Mouse (Mus musculus): Measurements from ENCODE around the gene Mfge8. TPM values are rescaled to one million over a fixed set of nuclear protein-coding genes. Genes with fewer than 3 reads are reported as not detected.

Gene Mfge8
- total and polyA plus RNA-seq, 3 experiments, result 4.9 to 9.5 TPM; not detected in 1

- no peaks in the 10 kb centered on the region for H3K9me3 ChIP-seq (replicated peaks; ENCODE audit: insufficient read depth, low read length)
- no peaks in the 10 kb centered on the region for H3K79me2 ChIP-seq (ENCODE audit: control insufficient read depth, insufficient read depth, low read length, poor library complexity)
- H3K36me3 ChIP-seq (ENCODE audit: control insufficient read depth in 1 of 2, insufficient read depth in 2 of 2, low read length in 2 of 2), result peaks cover 0 to 5% of the 10 kb centered on the region in 2 experiments; a peak in 2 of 4 replicates
- H3K4me3 ChIP-seq (ENCODE audit: control insufficient read depth in 1 of 2, insufficient read depth in 1 of 2, low read depth in 2 of 2, low read length in 2 of 2), result peak overlapping the region; percentile 76 to 95; a peak in 3 of 4 replicates
- H3K27ac ChIP-seq (ENCODE audit: control insufficient read depth, low read depth, low read length), result no peak overlapping the region
- peaks cover 0 to 10% of the 10 kb centered on the region in 2 experiments; a peak in 1 of 4 replicates for H3K4me1 ChIP-seq (ENCODE audit: control insufficient read depth in 1 of 2, insufficient read depth in 2 of 2, low read length in 2 of 2)
- H3K9ac ChIP-seq (ENCODE audit: control insufficient read depth, low read depth, low read length, poor library complexity, severe bottlenecking), result peak overlapping the region; percentile 1; the same call in 1 of the 2 replicates
- peaks cover 0 to 3% of the 10 kb centered on the region in 2 experiments; a peak in 3 of 4 replicates for H3K27me3 ChIP-seq (ENCODE audit: control insufficient read depth in 1 of 2, insufficient read depth in 2 of 2, low read length in 2 of 2)
- peak; percentile 40 for DNase-seq (ENCODE audit: low read depth, low spot score)
- TF ChIP-seq USF2 (IDR thresholded peaks at IDR 0.05; ENCODE audit: borderline replicate concordance in 1 of 2, insufficient read depth in 1 of 2, low read depth in 1 of 2, low read length in 2 of 2), result no peak
- no peak for TF ChIP-seq CHD1 (IDR thresholded peaks at IDR 0.05; ENCODE audit: low read depth, low read length)
- TF ChIP-seq SMC3 (IDR thresholded peaks at IDR 0.05; ENCODE audit: low read depth, low read length), result no peak
- TF ChIP-seq JUND (IDR thresholded peaks at IDR 0.05; ENCODE audit: low read depth, low read length), result no peak
- no peak for TF ChIP-seq GABPA (IDR thresholded peaks at IDR 0.05; ENCODE audit: low read depth, low read length)
- no peak for TF ChIP-seq UBTF (IDR thresholded peaks at IDR 0.05; ENCODE audit: borderline replicate concordance, insufficient read depth, low read depth, low read length)
- TF ChIP-seq USF1 (IDR thresholded peaks at IDR 0.05; ENCODE audit: low read depth, low read length), result no peak
- no peak for TF ChIP-seq EP300 (IDR thresholded peaks at IDR 0.05; ENCODE audit: low read depth in 1 of 2, low read length in 2 of 2)
- TF ChIP-seq POLR2AphosphoS5 (IDR thresholded peaks at IDR 0.05; ENCODE audit: borderline replicate concordance, low read depth, low read length), result no peak
- TF ChIP-seq SIN3A (IDR thresholded peaks at IDR 0.05; ENCODE audit: low read length), result 0 out of 2 replicates have a peak, but pooled peaks have one; percentile 35
- TF ChIP-seq NELFE (IDR thresholded peaks at IDR 0.05; ENCODE audit: low read depth, low read length), result no peak
- TF ChIP-seq TBP (IDR thresholded peaks at IDR 0.05; ENCODE audit: low read depth, low read length), result no peak
- no peak for TF ChIP-seq NRF1 (IDR thresholded peaks at IDR 0.05; ENCODE audit: insufficient read depth, low read depth, low read length, poor library complexity, severe bottlenecking)
- peak; percentile 58; the same call in 1 of the 2 replicates for TF ChIP-seq MXI1 (IDR thresholded peaks at IDR 0.05; ENCODE audit: low read depth, low read length)
- no peak for TF ChIP-seq KAT2A (conservative IDR thresholded peaks at IDR 0.05; ENCODE audit: low read depth, low read length)
- no peak for TF ChIP-seq POLR2A (IDR thresholded peaks at IDR 0.05; ENCODE audit: control insufficient read depth in 1 of 2, insufficient read depth in 1 of 2, low read depth in 1 of 2, low read length in 2 of 2, poor library complexity in 1 of 2)
- 0 out of 2 replicates have a peak, but pooled peaks have one; percentile 30 for TF ChIP-seq MAX (IDR thresholded peaks at IDR 0.05; ENCODE audit: low read length)
- peak; percentile 78 for TF ChIP-seq GATA1 (IDR thresholded peaks at IDR 0.05; ENCODE audit: low read depth, low read length)
- no peak for TF ChIP-seq MYB (IDR thresholded peaks at IDR 0.05; ENCODE audit: low read depth, low read length)
- no peak for TF ChIP-seq TCF12 (IDR thresholded peaks at IDR 0.05; ENCODE audit: low read depth, low read length)
- no peak for TF ChIP-seq ZKSCAN1 (IDR thresholded peaks at IDR 0.05; ENCODE audit: low read depth, low read length)
- no peak for TF ChIP-seq ZC3H11A (IDR thresholded peaks at IDR 0.05; ENCODE audit: low read depth, low read length)
- TF ChIP-seq ETS1 (IDR thresholded peaks at IDR 0.05; ENCODE audit: low read depth, low read length), result peak; percentile 32; the same call in 1 of the 2 replicates
- 0 out of 2 replicates have a peak, but pooled peaks have one; percentile 2 for TF ChIP-seq HCFC1 (IDR thresholded peaks at IDR 0.05; ENCODE audit: low read depth, low read length)
- TF ChIP-seq ZMIZ1 (IDR thresholded peaks at IDR 0.05; ENCODE audit: low read depth, low read length), result no peak
- no peak for TF ChIP-seq POLR2AphosphoS2 (IDR thresholded peaks at IDR 0.05; ENCODE audit: low read length)
- TF ChIP-seq RAD21 (IDR thresholded peaks at IDR 0.05; ENCODE audit: low read depth, low read length), result no peak
- TF ChIP-seq ELF1 (IDR thresholded peaks at IDR 0.05; ENCODE audit: low read depth, low read length), result no peak
- TF ChIP-seq MAZ (IDR thresholded peaks at IDR 0.05; ENCODE audit: low read depth, low read length), result no peak
- TF ChIP-seq ZNF384 (IDR thresholded peaks at IDR 0.05; ENCODE audit: low read depth, low read length), result no peak; the same call in 1 of the 2 replicates
- no peak for TF ChIP-seq MEF2A (IDR thresholded peaks at IDR 0.05; ENCODE audit: extremely low read depth, insufficient replicate concordance, low read depth, low read length, poor library complexity, severe bottlenecking)
- TF ChIP-seq E2F4 (IDR thresholded peaks at IDR 0.05; ENCODE audit: borderline replicate concordance, low read depth, low read length), result no peak
- TF ChIP-seq MAFK (IDR thresholded peaks at IDR 0.05; ENCODE audit: borderline replicate concordance, low read depth, low read length), result no peak
- no peak for TF ChIP-seq RCOR1 (IDR thresholded peaks at IDR 0.05; ENCODE audit: low read depth, low read length)
- TF ChIP-seq MYC (IDR thresholded peaks at IDR 0.05; ENCODE audit: low read depth, low read length), result 0 out of 2 replicates have a peak, but pooled peaks have one; percentile 46
- TF ChIP-seq CTCF (IDR thresholded peaks at IDR 0.05 in 2 of 3, conservative IDR thresholded peaks at IDR 0.05 in 1 of 3; ENCODE audit: control insufficient read depth in 1 of 3, insufficient read depth in 1 of 3, low read depth in 2 of 3, low read length in 3 of 3, poor library complexity in 1 of 3, severe bottlenecking in 1 of 3), result no peak
- TF ChIP-seq TAL1 (IDR thresholded peaks at IDR 0.05; ENCODE audit: low read length), result no peak
- no peak for TF ChIP-seq CHD2 (IDR thresholded peaks at IDR 0.05; ENCODE audit: low read length)
These were observed 662 bp upstream of the Mfge8 start for GRCm38 (mm10) chr7:79149522-79149921.

Measured in MEL (cell line).